8 mouse cellular contexts compared by ENCODE assay signal in genomic region chr13:49172971-49173596, GRCm38 (mm10). TPM values are rescaled to one million over a fixed set of nuclear protein-coding genes. Genes with fewer than 3 reads are reported as not detected.
DNase-seq lines count a peak whose midpoint lies in the region; ATAC-seq lines count a peak whose summit lies in the region.

No protein-coding gene starts in this region.

- 7% methylated on average over 12 of the region's 12 CpGs for WGBS in intestine, embryonic 14.5 days

- no peaks in the 10 kb centered on the region for H3K36me3 ChIP-seq in intestine, embryonic 14.5 days (ENCODE audit: control insufficient read depth, insufficient read depth, low read length)

- no peak overlapping the region for H3K4me2 ChIP-seq in intestine, embryonic 14.5 days (ENCODE audit: low read length)

- intact Hi-C loops in left cerebral cortex, postnatal 25 days (cut with DNase I): loop anchor here (1.0 to 10.0 kb wide), 5 partner anchors 32 to 518 kb away; no protein-coding TSS in a partner anchor

- H3K27me3 ChIP-seq in intestine, embryonic 14.5 days (replicated peaks; ENCODE audit: control insufficient read depth, insufficient read depth, low read length): no peaks in the 10 kb centered on the region

- peak; percentile 96 for DNase-seq in adrenal gland, adult 18-20 months (ENCODE audit: low spot score in 2 of 2)
- DNase-seq in embryo, embryonic 10.5 days (ENCODE audit: low spot score): peak; percentile 93
- DNase-seq in gastrocnemius, postnatal 25 days: peak; percentile 76
- peak; percentile 99 for DNase-seq in intestine, embryonic 14.5 days (ENCODE audit: low spot score)
- DNase-seq in left cerebral cortex, postnatal 25 days (ENCODE audit: low spot score in 2 of 2): peak; percentile 84 to 87
- DNase-seq in mesoderm, embryonic 11.5 days (ENCODE audit: low read depth, low spot score): peak; percentile 90
- peak; percentile 81 for DNase-seq in right cerebral cortex, postnatal 25 days
- DNase-seq in urinary bladder, postnatal 36 days (ENCODE audit: low spot score in 2 of 2): peak; percentile 87 to 90

- H3K4me1 ChIP-seq in intestine, embryonic 14.5 days (replicated peaks; ENCODE audit: control insufficient read depth, insufficient read depth, low read length): no peaks in the 10 kb centered on the region

- no peak overlapping the region for H3K27ac ChIP-seq in intestine, embryonic 14.5 days (ENCODE audit: low read depth)

- no peak overlapping the region for H3K4me3 ChIP-seq in intestine, embryonic 14.5 days (ENCODE audit: low read depth, low read length)

- ATAC-seq in intestine, embryonic 14.5 days (replicated peaks; ENCODE audit: low FRiP score, low TSS enrichment, low read depth): peak; percentile 62

- H3K9me3 ChIP-seq in intestine, embryonic 14.5 days (ENCODE audit: control insufficient read depth, low read length): no peaks in the 10 kb centered on the region

- H3K9ac ChIP-seq in intestine, embryonic 14.5 days (ENCODE audit: low read length): no peak overlapping the region

RNA-seq across cellular contexts. Expression of gene Ninj1, which starts 14.2 kb away (rescaled TPM):
- total RNA-seq in adrenal gland, adult 18-20 months (2021): 10 to 100 TPM; 60.6 to 78.3 TPM
- 10 to 100 TPM; 15.8 to 18.8 TPM for total RNA-seq in gastrocnemius, postnatal 25 days (2021)
- 63.0 and 64.1 TPM in 2 replicates for polyA plus RNA-seq in intestine, embryonic 14.5 days (2014; fragmentation: Nextera tagmentation; extraction: Ambion mirVana)
- total RNA-seq in left cerebral cortex, postnatal 25 days (2021): 10 to 100 TPM; 16.3 to 24.0 TPM

RNA-seq across cellular contexts. Expression of gene Wnk2, which starts 25.3 kb away (rescaled TPM):
- 1 to 10 TPM; 2.3 TPM for total RNA-seq in adrenal gland, adult 18-20 months (2021)
- total RNA-seq in gastrocnemius, postnatal 25 days (2021): 10 to 100 TPM; 51.0 to 62.2 TPM
- polyA plus RNA-seq in intestine, embryonic 14.5 days (2014; fragmentation: Nextera tagmentation; extraction: Ambion mirVana): 4.5 and 5.1 TPM in 2 replicates
- 100 to 1,000 TPM; 111 to 115 TPM for total RNA-seq in left cerebral cortex, postnatal 25 days (2021)

RNA-seq across cellular contexts. Expression of gene Card19, which starts 42.8 kb away (rescaled TPM):
- total RNA-seq in adrenal gland, adult 18-20 months (2021): 10 to 100 TPM; 53.2 to 60.3 TPM
- total RNA-seq in gastrocnemius, postnatal 25 days (2021): 100 to 1,000 TPM in 1 of 2 experiments, 10 to 100 TPM in 1; 93.6 to 118 TPM
- 54.8 and 55.0 TPM in 2 replicates for polyA plus RNA-seq in intestine, embryonic 14.5 days (2014; fragmentation: Nextera tagmentation; extraction: Ambion mirVana)
- 10 to 100 TPM in 1 of 2 experiments, 1 to 10 TPM in 1; 8.9 to 15.6 TPM for total RNA-seq in left cerebral cortex, postnatal 25 days (2021)

Comparison
In these comparisons a context has a peak if more than half of its experiments do, and no peak if none do; other contexts are left out.
1. RNA of gene Wnk2, which starts 25.3 kb away (total RNA-seq): 111 to 115 TPM in left cerebral cortex, postnatal 25 days and 51.0 to 62.2 TPM in gastrocnemius, postnatal 25 days; 2.3 TPM in adrenal gland, adult 18-20 months; every median in the first group is over 10 times any median in the second.
2. Peak in every context shown above with its lines, with median percentiles within 50 percentile points of each other: DNase-seq.